Mouse (Mus musculus) MEL (cell line): ENCODE measurements around the gene Stat5a. TPM values are rescaled to one million over a fixed set of nuclear protein-coding genes. Genes with fewer than 3 reads are reported as not detected.

Experiments
- DNase-seq: peaks from one replicate; pipeline ENCODE4 v3.0.0; 2011; ENCODE audit warnings: low read depth, low spot score
- H3K27ac ChIP-seq: 2 replicates; pipeline ENCODE4 v1.5.1; 2012; ENCODE audit warnings: low read depth, mild to moderate bottlenecking, control low read depth, low read length, moderate library complexity; ENCODE audit not compliant: control insufficient read depth
- H3K27me3 ChIP-seq, 2 experiments: fragments of 150-350 bp in 1 of 2; sonication (generic) in 1 of 2; 2 replicates each; pipeline ENCODE4 v1.6.1; 2012; ENCODE audit warnings: low read length in 2 of 2, mild to moderate bottlenecking in 2 of 2, improper control_type of control experiment in 1 of 2, moderate library complexity in 1 of 2; ENCODE audit not compliant: insufficient read depth in 2 of 2, control insufficient read depth in 1 of 2
- H3K36me3 ChIP-seq, 2 experiments: 2 replicates each; pipeline ENCODE4 v1.6.1; 2012 to 2014; ENCODE audit warnings: low read length in 2 of 2, improper control_type of control experiment in 1 of 2, inconsistent platforms in 1 of 2, mild to moderate bottlenecking in 1 of 2; ENCODE audit not compliant: insufficient read depth in 2 of 2, control insufficient read depth in 1 of 2
- H3K4me1 ChIP-seq, 2 experiments: fragments of 150-350 bp in 1 of 2; sonication (generic) in 1 of 2; 2 replicates each; pipeline ENCODE4 v1.6.1; 2012; ENCODE audit warnings: low read length in 2 of 2, improper control_type of control experiment in 1 of 2, mild to moderate bottlenecking in 1 of 2; ENCODE audit not compliant: insufficient read depth in 2 of 2, control insufficient read depth in 1 of 2
- H3K4me3 ChIP-seq, 2 experiments: fragments of 150-350 bp in 1 of 2; sonication (generic) in 1 of 2; 2 replicates each; pipeline ENCODE4 v1.5.1; 2012; ENCODE audit warnings: low read depth in 2 of 2, low read length in 2 of 2, mild to moderate bottlenecking in 2 of 2, moderate library complexity in 2 of 2, control low read depth in 1 of 2, improper control_type of control experiment in 1 of 2; ENCODE audit not compliant: control insufficient read depth in 1 of 2, insufficient read depth in 1 of 2
- H3K79me2 ChIP-seq: 2 replicates; pipeline ENCODE4 v1.6.1; 2012; ENCODE audit warnings: mild to moderate bottlenecking, low read length, moderate library complexity; ENCODE audit not compliant: control insufficient read depth, poor library complexity, insufficient read depth
- H3K9ac ChIP-seq: 2 replicates; pipeline ENCODE4 v1.6.1; 2012; ENCODE audit warnings: low read depth, mild to moderate bottlenecking, control low read depth, low read length, moderate library complexity; ENCODE audit not compliant: control insufficient read depth, poor library complexity, severe bottlenecking
- H3K9me3 ChIP-seq: fragments of 150-350 bp; sonication (generic); replicated peaks from 2 replicates; pipeline ENCODE4 v1.6.1; 2012; ENCODE audit warnings: mild to moderate bottlenecking, low read length, improper control_type of control experiment, moderate library complexity; ENCODE audit not compliant: insufficient read depth
- BHLHE40 ChIP-seq: IDR thresholded peaks from 2 replicates; pipeline ENCODE4 v1.6.1; 2012; ENCODE audit warnings: low read depth, mild to moderate bottlenecking, inconsistent platforms, low read length, improper control_type of control experiment, borderline replicate concordance
- CHD2 ChIP-seq: IDR thresholded peaks from 2 replicates; pipeline ENCODE4 v1.6.1; 2011; ENCODE audit warnings: low read length, improper control_type of control experiment
- CTCF ChIP-seq, 3 experiments: IDR thresholded peaks in 2 of 3; conservative IDR thresholded peaks in 1 of 3; 2 replicates each; pipeline ENCODE4 v1.5.1; 2011 to 2012; ENCODE audit warnings: low read length in 3 of 3, low read depth in 2 of 3, mild to moderate bottlenecking in 2 of 3, improper control_type of control experiment in 1 of 3, inconsistent platforms in 1 of 3, mixed read lengths in 1 of 3, moderate library complexity in 1 of 3; ENCODE audit not compliant: control insufficient read depth in 1 of 3, insufficient read depth in 1 of 3, poor library complexity in 1 of 3, severe bottlenecking in 1 of 3
- EP300 ChIP-seq, 2 experiments: IDR thresholded peaks; 2 replicates each; pipeline ENCODE4 v1.6.1; 2011; ENCODE audit warnings: improper control_type of control experiment in 2 of 2, low read length in 2 of 2, low read depth in 1 of 2, mild to moderate bottlenecking in 1 of 2
- ETS1 ChIP-seq: IDR thresholded peaks from 2 replicates; pipeline ENCODE4 v1.6.1; 2012; ENCODE audit warnings: low read depth, mild to moderate bottlenecking, inconsistent platforms, low read length, improper control_type of control experiment, moderate library complexity
- GATA1 ChIP-seq: IDR thresholded peaks from 2 replicates; pipeline ENCODE4 v1.6.1; 2011; ENCODE audit warnings: low read depth, low read length, improper control_type of control experiment
- JUND ChIP-seq: IDR thresholded peaks from 2 replicates; pipeline ENCODE4 v1.6.1; 2011; ENCODE audit warnings: low read depth, mild to moderate bottlenecking, improper control_type of control experiment, low read length
- KAT2A ChIP-seq: conservative IDR thresholded peaks from 2 replicates; pipeline ENCODE4 v1.6.1; 2012; ENCODE audit warnings: low read depth, low read length, improper control_type of control experiment, inconsistent platforms
- MAFK ChIP-seq: IDR thresholded peaks from 2 replicates; pipeline ENCODE4 v1.6.1; 2011; ENCODE audit warnings: low read depth, mild to moderate bottlenecking, low read length, improper control_type of control experiment, borderline replicate concordance
- MAX ChIP-seq: IDR thresholded peaks from 2 replicates; pipeline ENCODE4 v1.6.1; 2011; ENCODE audit warnings: low read length, improper control_type of control experiment
- MAZ ChIP-seq: IDR thresholded peaks from 2 replicates; pipeline ENCODE4 v1.6.1; 2012; ENCODE audit warnings: low read depth, mild to moderate bottlenecking, inconsistent platforms, low read length, improper control_type of control experiment
- MEF2A ChIP-seq: IDR thresholded peaks from 2 replicates; pipeline ENCODE4 v1.6.1; 2014; ENCODE audit warnings: low read depth, mild to moderate bottlenecking, inconsistent platforms, low read length, improper control_type of control experiment; ENCODE audit not compliant: poor library complexity, insufficient replicate concordance, severe bottlenecking; ENCODE audit errors: extremely low read depth
- MXI1 ChIP-seq: IDR thresholded peaks from 2 replicates; pipeline ENCODE4 v1.6.1; 2011; ENCODE audit warnings: mild to moderate bottlenecking, low read depth, low read length, improper control_type of control experiment
- MYB ChIP-seq: IDR thresholded peaks from 2 replicates; pipeline ENCODE4 v1.6.1; 2011; ENCODE audit warnings: mild to moderate bottlenecking, low read depth, low read length, improper control_type of control experiment
- MYC ChIP-seq: IDR thresholded peaks from 2 replicates; pipeline ENCODE4 v1.6.1; 2011; ENCODE audit warnings: low read depth, mild to moderate bottlenecking, low read length, improper control_type of control experiment, moderate library complexity
- NRF1 ChIP-seq: IDR thresholded peaks from 2 replicates; pipeline ENCODE4 v1.6.1; 2014; ENCODE audit warnings: low read depth, mild to moderate bottlenecking, inconsistent platforms, low read length, improper control_type of control experiment, moderate library complexity; ENCODE audit not compliant: poor library complexity, insufficient read depth, severe bottlenecking
- POLR2A ChIP-seq, 2 experiments: IDR thresholded peaks; 2 replicates each; pipeline ENCODE4 v1.6.1; 2011 to 2012; ENCODE audit warnings: low read length in 2 of 2, mild to moderate bottlenecking in 2 of 2, control low read depth in 1 of 2, improper control_type of control experiment in 1 of 2, low read depth in 1 of 2, moderate library complexity in 1 of 2; ENCODE audit not compliant: control insufficient read depth in 1 of 2, insufficient read depth in 1 of 2, poor library complexity in 1 of 2
- RAD21 ChIP-seq: IDR thresholded peaks from 2 replicates; pipeline ENCODE4 v1.6.1; 2011; ENCODE audit warnings: mild to moderate bottlenecking, low read depth, low read length, improper control_type of control experiment
- RCOR1 ChIP-seq: IDR thresholded peaks from 2 replicates; pipeline ENCODE4 v1.6.1; 2012; ENCODE audit warnings: low read depth, mild to moderate bottlenecking, inconsistent platforms, low read length, improper control_type of control experiment
- SMC3 ChIP-seq: IDR thresholded peaks from 2 replicates; pipeline ENCODE4 v1.6.1; 2011; ENCODE audit warnings: low read depth, low read length, improper control_type of control experiment
- TAL1 ChIP-seq: IDR thresholded peaks from 2 replicates; pipeline ENCODE4 v1.6.1; 2012; ENCODE audit warnings: mild to moderate bottlenecking, inconsistent platforms, low read length, moderate library complexity, mixed read lengths
- TBP ChIP-seq: IDR thresholded peaks from 2 replicates; pipeline ENCODE4 v1.8.0; 2011; ENCODE audit warnings: low read depth, low read length, improper control_type of control experiment
- TCF12 ChIP-seq: IDR thresholded peaks from 2 replicates; pipeline ENCODE4 v1.6.1; 2014; ENCODE audit warnings: low read depth, mild to moderate bottlenecking, inconsistent platforms, low read length, improper control_type of control experiment, moderate library complexity
- UBTF ChIP-seq: IDR thresholded peaks from 2 replicates; pipeline ENCODE4 v1.6.1; 2012; ENCODE audit warnings: low read depth, mild to moderate bottlenecking, inconsistent platforms, low read length, improper control_type of control experiment, moderate library complexity, borderline replicate concordance; ENCODE audit not compliant: insufficient read depth
- ZMIZ1 ChIP-seq: IDR thresholded peaks from 2 replicates; pipeline ENCODE4 v1.6.1; 2012; ENCODE audit warnings: low read depth, mild to moderate bottlenecking, inconsistent platforms, low read length, improper control_type of control experiment, moderate library complexity
- polyA plus RNA-seq, 2 experiments: library from polyadenylated mRNA; stranded (reverse) in 1 of 2; unstranded in 1 of 2; fragments of >175 nt in 1 of 2; fragments of >200 nt in 1 of 2; gene quantifications; 2 replicates each; pipeline versions ENCODE4 v1.2.1 to v1.2.4; 2012; ENCODE audit warnings: low replicate concordance in 2 of 2, low read depth in 1 of 2; ENCODE audit not compliant: insufficient read length in 2 of 2, insufficient read depth in 1 of 2, missing spikeins in 1 of 2
- total RNA-seq: library from RNA; depleted of rRNA; stranded (reverse); fragments of 300-350 nt; gene quantifications from 2 replicates; pipeline ENCODE4 v1.2.3, GENCODE M21; 2012

Stat5a gene
- total and polyA plus RNA-seq, 3 experiments: 54.2 to 86.8 TPM; not detected in 1

DNA sequence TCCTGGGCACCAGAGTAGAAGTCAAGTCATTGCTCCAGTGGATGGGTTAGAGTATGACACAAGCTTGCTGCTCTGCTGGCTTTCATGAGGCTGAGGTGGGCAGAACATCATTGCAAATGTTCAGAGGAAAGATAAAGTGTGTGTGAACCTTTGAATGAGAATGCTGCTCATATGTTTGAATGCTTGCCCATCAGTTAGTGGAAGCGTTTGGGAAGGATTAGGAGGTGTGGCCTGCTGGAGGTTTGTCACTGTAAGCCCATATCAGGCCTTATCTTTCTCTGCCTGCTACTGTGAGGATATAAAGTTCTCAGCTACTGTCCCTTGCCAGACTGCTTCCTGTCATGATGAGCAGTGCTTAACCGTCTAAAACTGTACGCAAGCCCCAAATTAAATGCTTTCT, 55.9 kb downstream of the Stat5a start:
- H3K4me1 ChIP-seq: no peaks in the 10 kb centered on the region
- H3K36me3 ChIP-seq: peaks cover 0 to 1% of the 10 kb centered on the region in 2 experiments; a peak in 1 of 4 replicates

DNA sequence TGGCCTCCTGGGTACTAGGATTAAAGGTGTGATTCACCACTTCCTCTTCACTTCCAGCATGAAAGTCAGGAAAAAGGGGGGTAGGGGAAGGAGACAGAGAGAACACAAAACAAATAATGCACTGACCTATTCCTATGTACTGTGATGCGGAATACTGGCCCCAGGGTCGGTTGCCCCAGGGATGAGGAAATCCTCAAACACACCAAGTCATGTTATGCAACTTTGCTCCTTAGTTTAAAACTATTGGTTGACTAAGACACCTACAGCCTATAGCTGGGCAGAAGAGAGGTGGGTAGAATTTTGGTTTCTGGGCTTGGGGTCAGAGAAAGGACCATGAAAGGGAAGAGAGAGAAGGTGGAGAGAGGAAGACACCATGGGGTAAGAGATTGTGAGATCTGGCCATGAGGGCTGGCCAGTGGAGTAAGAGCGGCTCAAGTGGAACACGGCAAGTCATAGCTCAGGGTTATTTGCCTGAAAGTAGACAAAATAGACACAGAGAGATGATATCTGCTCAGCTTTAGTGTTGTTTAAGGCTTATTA, 57.4 kb downstream of the Stat5a start:
- Histone ChIP-seq H3K9ac (no peak overlapping the region), H3K36me3 (no peaks in the 10 kb centered on the region; a peak in 1 of 4 replicates), H3K4me3 (no peak overlapping the region), H3K4me1 (no peaks in the 10 kb centered on the region), H3K27me3 (no peaks in the 10 kb centered on the region), H3K9me3 (no peaks in the 10 kb centered on the region), H3K27ac (no peak overlapping the region), H3K79me2 (no peaks in the 10 kb centered on the region)
- DNase-seq: no peak
- no peak for TF ChIP-seq RAD21
- TF ChIP-seq TBP: no peak
- no peak for TF ChIP-seq RCOR1
- TF ChIP-seq POLR2A (IDR thresholded peaks at IDR 0.05; ENCODE audit: control insufficient read depth in 1 of 2, insufficient read depth in 1 of 2, low read depth in 1 of 2, low read length in 2 of 2, poor library complexity in 1 of 2): no peak
- no peak for TF ChIP-seq TAL1
- no peak for TF ChIP-seq MXI1
- no peak for TF ChIP-seq JUND
- no peak for TF ChIP-seq MAX
- no peak for TF ChIP-seq GATA1
- no peak for TF ChIP-seq BHLHE40
- TF ChIP-seq EP300 (IDR thresholded peaks at IDR 0.05; ENCODE audit: low read depth in 1 of 2, low read length in 2 of 2): no peak
- no peak for TF ChIP-seq KAT2A

More for the DNA sequence above, 55.9 kb downstream of the Stat5a start:
- no peak overlapping the region for H3K4me3 ChIP-seq
- H3K79me2 ChIP-seq: no peaks in the 10 kb centered on the region
- DNase-seq: peak; percentile 81
- H3K27me3 ChIP-seq: no peaks in the 10 kb centered on the region
- no peak for TF ChIP-seq JUND
- no peak for TF ChIP-seq MYB
- no peak for TF ChIP-seq BHLHE40
- TF ChIP-seq TCF12: 0 out of 2 replicates have a peak, but pooled peaks have one; percentile 10
- TF ChIP-seq ETS1: peak; percentile 62; the same call in 1 of the 2 replicates
- no peak for TF ChIP-seq SMC3
- TF ChIP-seq GATA1: peak; percentile 88
- TF ChIP-seq UBTF: no peak
- no peak for TF ChIP-seq MEF2A
- TF ChIP-seq MAZ: no peak
- TF ChIP-seq CTCF (IDR thresholded peaks at IDR 0.05 in 2 of 3, conservative IDR thresholded peaks at IDR 0.05 in 1 of 3; ENCODE audit: control insufficient read depth in 1 of 3, insufficient read depth in 1 of 3, low read depth in 2 of 3, low read length in 3 of 3, poor library complexity in 1 of 3, severe bottlenecking in 1 of 3): no peak
- TF ChIP-seq CHD2: no peak
- no peak for TF ChIP-seq MAFK
- TF ChIP-seq EP300 (IDR thresholded peaks at IDR 0.05; ENCODE audit: low read depth in 1 of 2, low read length in 2 of 2): peak; percentile 28 to 50; a peak in 3 of 4 replicates
- no peak for TF ChIP-seq MYC
- no peak for TF ChIP-seq KAT2A
- TF ChIP-seq POLR2A (IDR thresholded peaks at IDR 0.05; ENCODE audit: control insufficient read depth in 1 of 2, insufficient read depth in 1 of 2, low read depth in 1 of 2, low read length in 2 of 2, poor library complexity in 1 of 2): no peak
- TF ChIP-seq ZMIZ1: no peak
- no peak for TF ChIP-seq NRF1
- H3K9ac ChIP-seq: no peak overlapping the region
- no peak overlapping the region for H3K27ac ChIP-seq
- H3K9me3 ChIP-seq: no peaks in the 10 kb centered on the region
